ENCODE assay signal across 9 mouse cellular contexts in genomic region chr11:43385055-43385649, GRCm38 (mm10). TPM values are rescaled to one million over a fixed set of nuclear protein-coding genes. Genes with fewer than 3 reads are reported as not detected.
DNase-seq lines count a peak whose midpoint lies in the region; ATAC-seq and TF ChIP-seq lines count a peak whose summit lies in the region.
"Had no signal": no experiment of that assay in that cellular context is flagged by ENCODE, and none has a peak within 500 bp of the region (broad histone marks: within the 10 kb centered on the region; RNA-seq: fewer than 3 reads in every experiment).

No protein-coding gene starts in this region.

- WGBS in embryonic facial prominence, embryonic 12.5 days: 2% methylated on average over 18 of the region's 18 CpGs
- WGBS in limb, embryonic 12.5 days: 2% methylated on average over 18 of the region's 18 CpGs
- WGBS in midbrain, embryonic 12.5 days: 1% methylated on average over 18 of the region's 18 CpGs
- WGBS in small intestine, adult 2 months: under 1% methylated on average over 18 of the region's 18 CpGs

- H3K4me3 ChIP-seq in embryonic facial prominence, embryonic 12.5 days: peak overlapping the region; percentile 31
- H3K4me3 ChIP-seq in limb, embryonic 12.5 days (replicated peaks): peak overlapping the region; percentile 33
- peak overlapping the region; percentile 27 for H3K4me3 ChIP-seq in midbrain, embryonic 12.5 days
- H3K4me3 ChIP-seq in small intestine, adult 2 months (ENCODE audit: low read depth, low read length): peak overlapping the region; percentile 58

- ATAC-seq in embryonic facial prominence, embryonic 12.5 days (ENCODE audit: insufficient number of reproducible peaks, insufficient read depth, low FRiP score, low TSS enrichment): peak; percentile 72; the same call in 1 of the 2 replicates
- peak; percentile 44; the same call in 1 of the 2 replicates for ATAC-seq in limb, embryonic 12.5 days (ENCODE audit: insufficient number of reproducible peaks, insufficient read depth, low FRiP score, low TSS enrichment, low read depth)
- peak; percentile 83 for ATAC-seq in midbrain, embryonic 12.5 days (ENCODE audit: low FRiP score, low read depth)

- TF ChIP-seq CTCF in small intestine, adult 2 months (IDR thresholded peaks at IDR 0.05; ENCODE audit: extremely low read depth, insufficient read length, insufficient replicate concordance, low read depth, low read length): no peak

- DNase-seq in thymus, adult 18-20 months: peak; percentile 18 to 33
- DNase-seq in thymus, postnatal 10 days (ENCODE audit: low spot score in 2 of 2): no peak
- DNase-seq in heart, adult 8-10 months (ENCODE audit: low spot score): peak; percentile 83
- peak; percentile 70 for DNase-seq in kidney, adult 18-20 months

- H3K27me3 ChIP-seq in embryonic facial prominence, embryonic 12.5 days: no peaks in the 10 kb centered on the region
- H3K27me3 ChIP-seq in limb, embryonic 12.5 days: peaks cover 17% of the 10 kb centered on the region
- H3K27me3 ChIP-seq in midbrain, embryonic 12.5 days: peaks cover 11% of the 10 kb centered on the region; the same call in 1 of the 2 replicates
- no peaks in the 10 kb centered on the region for H3K27me3 ChIP-seq in small intestine, adult 2 months (ENCODE audit: control insufficient read depth, insufficient read depth, low read length)

- peak; percentile 63 for TF ChIP-seq POLR2A in small intestine, adult 2 months (IDR thresholded peaks at IDR 0.05; ENCODE audit: low read depth, low read length)

- H3K27ac ChIP-seq in embryonic facial prominence, embryonic 12.5 days: no peak overlapping the region
- H3K27ac ChIP-seq in limb, embryonic 12.5 days: no peak overlapping the region
- H3K27ac ChIP-seq in midbrain, embryonic 12.5 days (replicated peaks): peak overlapping the region; percentile 54
- H3K27ac ChIP-seq in small intestine, adult 2 months (ENCODE audit: insufficient read depth, low read depth, low read length): peak overlapping the region; percentile 57

- peak overlapping the region; percentile 60 for H3K4me2 ChIP-seq in embryonic facial prominence, embryonic 12.5 days (replicated peaks)
- H3K4me2 ChIP-seq in limb, embryonic 12.5 days: peak overlapping the region; percentile 65
- peak overlapping the region; percentile 62 for H3K4me2 ChIP-seq in midbrain, embryonic 12.5 days (replicated peaks)

- H3K9ac ChIP-seq in embryonic facial prominence, embryonic 12.5 days: 0 out of 2 replicates have a peak overlapping the region, but pooled peaks have one; percentile 20
- H3K9ac ChIP-seq in limb, embryonic 12.5 days (replicated peaks): peak overlapping the region; percentile 50
- peak overlapping the region; percentile 4; the same call in 1 of the 2 replicates for H3K9ac ChIP-seq in midbrain, embryonic 12.5 days (replicated peaks)

- peaks cover 5% of the 10 kb centered on the region; the same call in 1 of the 2 replicates for H3K4me1 ChIP-seq in embryonic facial prominence, embryonic 12.5 days
- H3K4me1 ChIP-seq in limb, embryonic 12.5 days (replicated peaks): peaks cover 7% of the 10 kb centered on the region
- H3K4me1 ChIP-seq in midbrain, embryonic 12.5 days: peaks cover 16% of the 10 kb centered on the region
- H3K4me1 ChIP-seq in small intestine, adult 2 months (ENCODE audit: control insufficient read depth, insufficient read depth, insufficient read length, low read length): peaks cover 5% of the 10 kb centered on the region; the same call in 1 of the 2 replicates

- no peaks in the 10 kb centered on the region for H3K36me3 ChIP-seq in embryonic facial prominence, embryonic 12.5 days
- no peaks in the 10 kb centered on the region for H3K36me3 ChIP-seq in limb, embryonic 12.5 days
- H3K36me3 ChIP-seq in midbrain, embryonic 12.5 days: no peaks in the 10 kb centered on the region
- no peaks in the 10 kb centered on the region for H3K36me3 ChIP-seq in small intestine, adult 2 months (ENCODE audit: control insufficient read depth, insufficient read depth, low read length)
- H3K36me3 ChIP-seq: G1E had no signal

- H3K9me3 ChIP-seq in embryonic facial prominence, embryonic 12.5 days: no peaks in the 10 kb centered on the region
- no peaks in the 10 kb centered on the region for H3K9me3 ChIP-seq in limb, embryonic 12.5 days
- no peaks in the 10 kb centered on the region for H3K9me3 ChIP-seq in midbrain, embryonic 12.5 days
- H3K9me3 ChIP-seq: G1E had no signal

RNA-seq across cellular contexts. Expression of gene Pttg1, which starts 40.9 kb away (rescaled TPM):
- polyA plus RNA-seq in embryonic facial prominence, embryonic 12.5 days (2016; fragmentation: Nextera tagmentation; extraction: Ambion mirVana): 101 and 105 TPM in 2 replicates
- total RNA-seq in heart, adult 8-10 months (2022): 10 to 100 TPM; 77.5 to 93.9 (median 90.6) TPM
- polyA plus RNA-seq in limb, embryonic 12.5 days (2016; fragmentation: Nextera tagmentation; extraction: Ambion mirVana): 104 and 106 TPM in 2 replicates
- 73.3 and 76.1 TPM in 2 replicates for polyA plus RNA-seq in midbrain, embryonic 12.5 days (2016; fragmentation: Nextera tagmentation; extraction: Ambion mirVana)
- 6.7 and 7.5 TPM in 2 replicates for polyA plus RNA-seq in small intestine, adult 2 months (2012; rRNA removed)

RNA-seq across cellular contexts. Expression of gene Slu7, which starts 48.4 kb away (rescaled TPM):
- polyA plus RNA-seq in embryonic facial prominence, embryonic 12.5 days (2016; fragmentation: Nextera tagmentation; extraction: Ambion mirVana): 60.2 and 63.5 TPM in 2 replicates
- 10 to 100 TPM; 28.0 to 30.8 (median 30.1) TPM for total RNA-seq in heart, adult 8-10 months (2022)
- polyA plus RNA-seq in limb, embryonic 12.5 days (2016; fragmentation: Nextera tagmentation; extraction: Ambion mirVana): 58.5 and 68.0 TPM in 2 replicates
- 66.7 and 73.5 TPM in 2 replicates for polyA plus RNA-seq in midbrain, embryonic 12.5 days (2016; fragmentation: Nextera tagmentation; extraction: Ambion mirVana)
- 0.71 and 2.3 TPM in 2 replicates for polyA plus RNA-seq in small intestine, adult 2 months (2012; rRNA removed)

Comparison
In these comparisons a context has a peak if more than half of its experiments do, and no peak if none do; other contexts are left out.
1. DNase-seq: peak in thymus, adult 18-20 months (2 of 2), heart, adult 8-10 months (single experiment) and kidney, adult 18-20 months (single experiment); none in thymus, postnatal 10 days (0 of 2).
2. H3K27ac ChIP-seq: peak in midbrain, embryonic 12.5 days (single experiment) and small intestine, adult 2 months (single experiment); none in embryonic facial prominence, embryonic 12.5 days (single experiment) and limb, embryonic 12.5 days (single experiment).
3. RNA of gene Slu7, which starts 48.4 kb away (polyA plus RNA-seq): 66.7 to 73.5 TPM in midbrain, embryonic 12.5 days, 58.5 to 68.0 TPM in limb, embryonic 12.5 days and 60.2 to 63.5 TPM in embryonic facial prominence, embryonic 12.5 days; 0.71 to 2.3 TPM in small intestine, adult 2 months; every median in the first group is over 10 times any median in the second.
4. Peak in every context shown above with its lines, with median percentiles within 50 percentile points of each other: ATAC-seq, H3K4me2 ChIP-seq, H3K4me3 ChIP-seq and H3K9ac ChIP-seq.